Mouse (Mus musculus): Measurements from ENCODE around the gene Ms4a3. TPM values are rescaled to one million over a fixed set of nuclear protein-coding genes. Genes with fewer than 3 reads are reported as not detected.

The Ms4a3 gene
- polyA plus RNA-seq (2016; fragmentation: Nextera tagmentation; extraction: Ambion mirVana): not detected in 2 replicates

DNA sequence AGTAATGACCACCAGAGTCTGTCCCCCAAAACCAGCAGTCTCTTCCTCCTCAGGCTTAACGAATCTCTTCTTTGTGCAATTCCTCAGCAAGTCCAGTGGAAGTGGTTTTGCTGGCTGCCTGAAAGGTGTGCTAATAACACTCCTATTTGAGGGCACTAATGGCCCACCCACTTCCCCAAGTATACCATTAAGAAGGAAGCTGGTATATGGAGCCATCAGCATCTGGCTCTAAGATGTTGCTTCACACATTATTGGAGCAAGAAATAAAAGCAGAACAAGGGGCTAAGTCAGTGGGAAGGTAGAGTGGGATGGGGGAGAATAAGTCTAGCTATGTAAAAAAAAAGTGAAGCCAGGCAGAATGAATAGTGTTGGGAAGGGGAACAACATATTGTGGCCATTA, at the start of gene Ms4a3:
Ms4a3 (minus strand) TSS at position 120 of the 400 bp plus-strand sequence.
- Histone ChIP-seq H3K36me3 (no peaks in the 10 kb centered on the region), H3K27me3 (ENCODE audit: insufficient read depth, poor library complexity, severe bottlenecking) (no peaks in the 10 kb centered on the region), H3K4me1 (replicated peaks) (no peaks in the 10 kb centered on the region), H3K9me3 (no peaks in the 10 kb centered on the region), H3K4me3 (no peak within 1 kb of the TSS), H3K27ac (no peak within 1 kb of the TSS)
- DNase-seq (ENCODE audit: low spot score): no peak
- 81% methylated on average over 1 of the region's 1 CpGs for WGBS

DNA sequence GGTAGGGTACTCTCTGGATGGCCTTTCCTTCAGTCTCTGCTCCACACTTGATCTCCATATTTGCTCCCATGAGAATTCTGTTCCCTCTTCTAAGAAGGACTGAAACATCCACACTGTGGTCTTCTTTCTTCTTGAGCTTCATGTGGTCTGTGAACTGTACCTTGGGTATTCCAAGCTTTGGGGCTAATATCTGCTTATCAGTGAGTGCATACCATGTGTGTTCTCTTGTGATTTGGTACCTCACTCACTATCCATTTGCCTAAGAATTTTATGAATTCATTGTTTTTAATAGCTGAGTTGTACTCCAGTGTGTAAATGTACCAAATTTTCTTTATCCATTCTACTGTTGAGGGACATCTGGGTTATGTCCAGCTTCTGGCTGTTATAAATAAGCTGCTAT, 20.9 kb upstream of the Ms4a3 start:
- Histone ChIP-seq H3K4me3 (no peak overlapping the region), H3K27me3 (ENCODE audit: insufficient read depth, poor library complexity, severe bottlenecking) (no peaks in the 10 kb centered on the region), H3K9me3 (no peaks in the 10 kb centered on the region), H3K36me3 (no peaks in the 10 kb centered on the region), H3K27ac (no peak overlapping the region), H3K4me1 (replicated peaks) (no peaks in the 10 kb centered on the region)
- DNase-seq (ENCODE audit: low spot score): no peak

DNA sequence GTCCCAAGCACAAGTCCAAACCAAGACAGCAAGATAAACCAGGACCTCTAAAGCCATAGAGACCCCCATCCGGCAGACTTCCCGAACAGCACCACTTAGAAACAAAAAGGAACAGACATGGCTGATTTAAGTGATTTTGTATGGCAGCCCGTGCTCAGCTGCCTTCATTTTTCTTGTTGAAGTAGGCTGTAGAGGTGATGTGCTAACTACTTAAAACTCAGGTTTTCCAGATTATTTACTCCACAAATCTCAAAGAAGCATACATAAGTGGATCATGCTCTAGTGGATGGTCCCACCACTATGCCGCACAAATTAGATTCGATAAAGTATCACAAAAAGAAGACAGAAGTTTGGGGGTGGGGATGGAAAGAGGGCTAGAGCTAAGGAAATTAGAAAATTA, 19.8 kb upstream of the Ms4a3 start, which contains the start of gene Oosp2:
Oosp2 (minus strand) TSS at position 101 of the 400 bp plus-strand sequence.
- no peak for DNase-seq (ENCODE audit: low spot score)
- Histone ChIP-seq H3K27ac (no peak within 1 kb of the TSS), H3K36me3 (no peaks in the 10 kb centered on the region), H3K9me3 (no peaks in the 10 kb centered on the region), H3K4me3 (no peak within 1 kb of the TSS), H3K4me1 (replicated peaks) (no peaks in the 10 kb centered on the region), H3K27me3 (ENCODE audit: insufficient read depth, poor library complexity, severe bottlenecking) (no peaks in the 10 kb centered on the region)
- 85% methylated on average over 5 of the region's 5 CpGs for WGBS

DNA sequence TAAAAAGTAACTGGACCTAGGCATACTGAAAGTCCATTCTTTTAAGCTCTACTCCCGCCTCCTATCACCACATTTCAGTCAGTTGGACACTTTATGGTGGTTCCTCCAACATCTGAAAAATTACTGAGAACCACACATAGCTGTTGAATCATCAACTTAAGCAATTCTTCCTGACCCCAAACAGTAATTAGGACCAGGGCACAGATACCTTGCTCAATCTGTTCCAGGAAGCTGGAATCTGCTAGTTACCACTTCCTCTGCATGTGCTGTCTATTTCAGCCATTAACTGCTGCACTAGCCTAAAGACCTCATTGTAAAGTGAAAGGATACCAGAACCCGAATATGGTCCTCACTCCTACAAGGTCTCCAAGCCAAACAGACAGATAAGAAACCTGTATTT, 18.5 kb upstream of the Ms4a3 start:
- Histone ChIP-seq H3K4me1 (replicated peaks) (no peaks in the 10 kb centered on the region), H3K27me3 (ENCODE audit: insufficient read depth, poor library complexity, severe bottlenecking) (no peaks in the 10 kb centered on the region), H3K27ac (no peak overlapping the region), H3K36me3 (no peaks in the 10 kb centered on the region), H3K9me3 (no peaks in the 10 kb centered on the region), H3K4me3 (no peak overlapping the region)
- no peak for DNase-seq (ENCODE audit: low spot score)
- 78% methylated on average over 2 of the region's 2 CpGs for WGBS

DNA sequence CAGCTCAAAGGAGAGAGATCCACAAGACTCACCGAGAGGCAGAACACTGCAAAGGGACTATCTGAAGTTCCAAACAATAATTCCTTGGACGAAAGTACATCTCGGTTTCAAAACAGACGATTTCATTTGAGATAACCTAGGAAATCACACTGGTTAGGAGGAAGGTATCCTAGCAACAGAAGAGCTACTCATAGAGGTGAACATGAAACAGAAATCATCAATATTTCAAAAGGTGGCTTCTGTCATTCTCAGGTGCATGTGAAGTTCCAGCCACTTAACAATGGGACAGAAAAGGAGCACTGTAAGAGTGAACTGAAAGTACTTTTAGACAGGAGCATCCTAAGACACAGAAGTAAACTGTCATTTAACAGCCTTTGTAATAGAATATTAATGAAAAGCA, 8.9 kb upstream of the Ms4a3 start:
- Histone ChIP-seq H3K9me3 (no peaks in the 10 kb centered on the region), H3K36me3 (no peaks in the 10 kb centered on the region), H3K4me3 (no peak overlapping the region), H3K4me1 (replicated peaks) (no peaks in the 10 kb centered on the region), H3K27ac (no peak overlapping the region), H3K27me3 (ENCODE audit: insufficient read depth, poor library complexity, severe bottlenecking) (no peaks in the 10 kb centered on the region)
- WGBS: 79% methylated on average over 4 of the region's 4 CpGs
- DNase-seq (ENCODE audit: low spot score): no peak

DNA sequence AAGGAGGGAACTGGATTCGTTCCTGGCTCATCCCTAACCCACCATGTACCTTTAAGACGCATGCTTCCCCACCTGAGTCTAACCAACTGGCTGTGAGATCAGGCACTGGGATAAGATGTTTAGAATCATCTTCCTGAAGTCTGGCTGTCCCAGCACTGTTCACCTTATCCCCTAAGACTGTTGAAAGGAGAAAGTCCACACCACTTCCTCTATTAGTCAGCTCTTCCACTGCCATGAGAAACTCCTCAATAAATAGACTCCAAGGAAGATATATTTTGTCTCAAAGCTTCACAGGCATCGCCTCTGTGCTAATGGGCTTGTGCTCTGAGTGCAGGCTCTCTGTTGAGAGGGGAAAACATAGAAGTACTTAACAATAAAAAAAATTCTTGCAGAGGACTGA, 5.5 kb upstream of the Ms4a3 start:
- 83% methylated on average over 3 of the region's 3 CpGs for WGBS
- no peaks in the 10 kb centered on the region for H3K4me1 ChIP-seq (replicated peaks)
- DNase-seq (ENCODE audit: low spot score): no peak
- no peak overlapping the region for H3K4me3 ChIP-seq
- no peaks in the 10 kb centered on the region for H3K9me3 ChIP-seq
- no peak overlapping the region for H3K27ac ChIP-seq
- no peaks in the 10 kb centered on the region for H3K27me3 ChIP-seq (ENCODE audit: insufficient read depth, poor library complexity, severe bottlenecking)
- H3K36me3 ChIP-seq: no peaks in the 10 kb centered on the region

DNA sequence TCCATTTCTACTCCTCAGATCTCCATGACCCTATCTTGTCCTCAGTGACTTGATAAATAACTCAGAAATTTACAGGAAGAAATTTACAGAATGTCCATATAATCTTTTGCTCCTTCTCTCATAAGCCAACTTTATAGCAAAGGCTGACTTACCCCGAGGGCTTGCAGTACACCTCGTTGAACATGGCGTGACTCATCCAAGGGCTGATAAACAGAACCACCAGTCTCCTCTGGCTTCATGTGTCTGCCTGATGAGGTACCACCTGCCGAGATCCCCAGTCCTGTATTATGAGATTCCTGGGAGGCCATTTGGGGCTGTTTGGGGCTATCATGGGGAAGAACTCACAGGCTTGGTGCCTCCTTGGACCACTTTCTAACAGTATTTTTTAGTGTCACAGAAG, 1.6 kb downstream of the Ms4a3 start:
- no peaks in the 10 kb centered on the region for H3K9me3 ChIP-seq
- no peaks in the 10 kb centered on the region for H3K27me3 ChIP-seq (ENCODE audit: insufficient read depth, poor library complexity, severe bottlenecking)
- H3K4me1 ChIP-seq (replicated peaks): no peaks in the 10 kb centered on the region
- H3K36me3 ChIP-seq: no peaks in the 10 kb centered on the region
- no peak overlapping the region for H3K4me3 ChIP-seq
- no peak overlapping the region for H3K27ac ChIP-seq
- no peak for DNase-seq (ENCODE audit: low spot score)
- WGBS: 77% methylated on average over 4 of the region's 4 CpGs

DNA sequence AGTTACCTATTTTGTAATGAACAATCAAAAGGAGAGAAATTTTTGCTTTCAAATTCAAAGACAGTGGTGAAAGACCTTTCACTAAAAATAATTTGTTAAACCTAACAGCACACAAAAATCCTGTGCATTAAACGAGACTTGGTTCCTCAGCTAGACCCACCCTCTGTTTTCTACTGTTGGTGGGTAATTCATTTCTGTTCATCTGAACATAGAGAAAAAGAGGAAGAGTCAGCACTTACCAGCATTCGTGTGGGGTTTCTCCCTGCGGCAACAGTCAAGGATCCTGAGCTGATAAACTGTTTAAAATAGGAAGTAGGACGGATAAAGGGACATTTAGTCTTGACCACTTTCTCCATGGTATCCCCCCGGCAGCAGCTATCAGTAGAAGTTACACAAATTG, 5.1 kb downstream of the Ms4a3 start:
- Histone ChIP-seq H3K36me3 (no peaks in the 10 kb centered on the region), H3K9me3 (no peaks in the 10 kb centered on the region), H3K27ac (no peak overlapping the region), H3K4me3 (no peak overlapping the region), H3K27me3 (ENCODE audit: insufficient read depth, poor library complexity, severe bottlenecking) (no peaks in the 10 kb centered on the region), H3K4me1 (replicated peaks) (no peaks in the 10 kb centered on the region)
- DNase-seq (ENCODE audit: low spot score): no peak
- WGBS: 86% methylated on average over 5 of the region's 5 CpGs

DNA sequence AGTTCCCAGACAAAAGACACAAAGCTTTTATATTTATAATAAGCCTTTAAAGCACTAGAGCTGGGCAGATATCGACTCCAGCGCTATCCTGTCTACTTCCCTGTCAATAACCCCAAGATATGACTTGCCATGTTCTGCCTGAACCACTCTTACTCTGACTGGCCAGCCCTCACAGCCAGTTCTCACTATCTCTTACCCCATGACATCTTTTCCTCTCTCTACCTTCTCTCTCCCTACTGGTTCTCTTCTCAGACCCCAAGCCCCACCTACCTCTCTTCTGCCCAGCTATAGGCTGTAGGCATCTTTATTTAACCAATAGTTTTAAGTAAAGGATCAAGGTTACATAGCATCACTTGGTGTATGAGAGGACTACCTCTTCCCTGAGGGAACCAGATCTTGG, 6.3 kb downstream of the Ms4a3 start:
- H3K4me3 ChIP-seq: no peak overlapping the region
- no peaks in the 10 kb centered on the region for H3K9me3 ChIP-seq
- no peaks in the 10 kb centered on the region for H3K4me1 ChIP-seq (replicated peaks)
- WGBS: 74% methylated on average over 2 of the region's 2 CpGs
- no peaks in the 10 kb centered on the region for H3K27me3 ChIP-seq (ENCODE audit: insufficient read depth, poor library complexity, severe bottlenecking)
- DNase-seq (ENCODE audit: low spot score): no peak
- H3K27ac ChIP-seq: no peak overlapping the region
- H3K36me3 ChIP-seq: no peaks in the 10 kb centered on the region

DNA sequence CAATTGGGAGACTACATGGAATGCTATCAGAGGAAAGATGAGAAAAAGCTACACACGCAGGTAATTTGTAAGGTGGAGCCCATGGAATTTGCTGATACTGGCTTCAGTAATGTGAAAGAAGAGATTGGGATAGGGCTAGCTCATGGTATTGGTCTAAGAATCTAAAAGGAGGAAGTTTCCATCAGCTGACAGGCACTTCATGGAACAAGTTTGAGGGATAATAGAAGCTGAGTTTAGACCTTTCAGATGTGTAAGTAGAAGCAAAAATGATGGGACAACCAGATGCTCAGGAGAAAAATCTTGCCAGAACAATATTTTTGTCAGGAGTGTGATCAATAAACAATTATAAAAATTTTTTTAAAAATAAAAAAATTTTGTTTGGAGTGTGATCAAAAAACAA, 6.9 kb downstream of the Ms4a3 start:
- H3K36me3 ChIP-seq: no peaks in the 10 kb centered on the region
- no peaks in the 10 kb centered on the region for H3K4me1 ChIP-seq (replicated peaks)
- H3K9me3 ChIP-seq: no peaks in the 10 kb centered on the region
- H3K27me3 ChIP-seq (ENCODE audit: insufficient read depth, poor library complexity, severe bottlenecking): no peaks in the 10 kb centered on the region
- no peak overlapping the region for H3K27ac ChIP-seq
- WGBS: 88% methylated on average over 1 of the region's 1 CpGs
- DNase-seq (ENCODE audit: low spot score): no peak
- H3K4me3 ChIP-seq: no peak overlapping the region

DNA sequence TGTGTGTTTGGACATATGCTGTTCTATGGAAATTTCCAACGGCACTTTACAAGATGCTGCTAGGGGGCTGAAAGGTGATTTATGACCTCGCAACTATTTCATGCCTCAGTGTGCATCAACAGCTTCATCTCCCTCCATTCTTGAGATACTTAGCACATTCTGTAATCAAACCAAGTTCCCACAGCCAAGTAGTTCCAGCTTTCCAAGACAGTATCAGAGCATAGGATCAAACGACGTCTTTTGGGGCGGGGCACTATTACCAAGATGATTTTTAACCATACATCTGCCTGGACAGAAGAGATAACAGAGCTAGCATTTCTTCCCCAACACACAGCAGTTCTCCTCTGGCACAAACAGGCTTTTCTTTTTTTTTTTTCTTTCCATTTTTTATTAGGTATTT, 15.4 kb downstream of the Ms4a3 start:
- Histone ChIP-seq H3K4me1 (replicated peaks) (no peaks in the 10 kb centered on the region), H3K27ac (no peak overlapping the region), H3K36me3 (no peaks in the 10 kb centered on the region), H3K27me3 (ENCODE audit: insufficient read depth, poor library complexity, severe bottlenecking) (no peaks in the 10 kb centered on the region), H3K9me3 (no peaks in the 10 kb centered on the region), H3K4me3 (no peak overlapping the region)
- DNase-seq (ENCODE audit: low spot score): no peak
- 85% methylated on average over 5 of the region's 5 CpGs for WGBS

DNA sequence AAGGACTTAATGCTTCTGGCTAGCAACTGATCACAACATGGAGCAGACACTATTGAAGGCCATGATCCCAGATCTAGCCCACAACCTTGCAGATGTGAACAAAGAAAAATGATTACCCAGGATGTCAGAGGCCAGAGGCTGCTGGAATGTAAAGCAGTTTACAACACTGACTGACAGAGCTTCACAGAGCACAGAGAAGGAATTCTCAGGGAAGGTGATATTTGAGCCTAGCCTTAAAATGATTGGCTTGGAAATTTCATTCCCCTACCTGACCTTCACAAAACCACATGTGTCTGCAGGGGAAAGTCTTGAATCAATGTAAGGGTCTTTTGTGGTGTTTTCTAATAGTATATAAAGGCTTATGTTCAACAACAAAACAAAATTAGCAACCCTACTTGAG, 15.9 kb downstream of the Ms4a3 start:
- Histone ChIP-seq H3K4me1 (replicated peaks) (no peaks in the 10 kb centered on the region), H3K36me3 (no peaks in the 10 kb centered on the region)
- no peak for DNase-seq (ENCODE audit: low spot score)

DNA sequence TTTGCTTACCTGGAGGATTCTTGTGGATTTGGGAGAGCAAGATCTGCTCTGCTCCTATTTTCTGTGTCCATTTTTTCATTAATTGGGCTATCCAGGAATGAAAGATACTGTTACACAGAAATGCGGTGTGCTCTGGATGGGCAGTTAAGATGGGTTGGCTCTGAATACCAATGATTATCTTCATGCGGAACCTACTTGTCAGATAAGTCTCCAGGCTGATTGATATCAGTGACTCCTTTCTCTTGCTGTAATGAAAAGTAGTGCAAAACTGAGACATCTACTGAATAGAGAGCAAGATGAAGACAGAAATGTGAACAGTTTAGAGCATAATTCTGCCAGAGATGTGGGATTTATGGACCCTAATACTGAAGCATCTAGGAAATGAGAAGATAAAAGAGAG, 17.1 kb downstream of the Ms4a3 start, which contains the start of gene Ms4a2:
Ms4a2 (minus strand) TSS at position 169 of the 400 bp plus-strand sequence.
- no peak for DNase-seq (ENCODE audit: low spot score)
- no peaks in the 10 kb centered on the region for H3K9me3 ChIP-seq
- WGBS: 94% methylated on average over 2 of the region's 2 CpGs
- H3K27ac ChIP-seq: no peak within 1 kb of the TSS
- no peak within 1 kb of the TSS for H3K4me3 ChIP-seq
- H3K27me3 ChIP-seq (ENCODE audit: insufficient read depth, poor library complexity, severe bottlenecking): no peaks in the 10 kb centered on the region
- H3K36me3 ChIP-seq: no peaks in the 10 kb centered on the region
- H3K4me1 ChIP-seq (replicated peaks): no peaks in the 10 kb centered on the region

More for the DNA sequence above, 15.9 kb downstream of the Ms4a3 start:
- no peak overlapping the region for H3K27ac ChIP-seq
- H3K27me3 ChIP-seq (ENCODE audit: insufficient read depth, poor library complexity, severe bottlenecking): no peaks in the 10 kb centered on the region
- H3K9me3 ChIP-seq: no peaks in the 10 kb centered on the region
- no peak overlapping the region for H3K4me3 ChIP-seq

DNA sequence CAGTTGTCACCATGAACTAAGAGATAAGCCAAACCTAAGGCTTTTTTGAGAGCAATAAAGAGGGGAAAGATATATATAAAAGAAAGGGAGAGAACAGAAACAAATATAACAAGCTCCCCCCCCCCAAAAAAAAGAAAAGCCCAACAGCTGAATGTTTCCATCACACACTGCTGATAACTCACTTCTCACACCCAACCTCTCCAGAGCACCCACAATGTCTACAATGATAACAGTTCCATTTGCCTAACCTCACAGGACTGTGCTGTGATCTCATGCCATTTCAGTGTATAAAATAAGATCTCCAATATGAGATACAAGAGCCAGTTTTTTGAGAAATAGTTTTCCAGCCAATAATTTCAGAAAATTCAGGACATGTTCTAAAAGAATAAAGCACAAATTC, 22.7 kb downstream of the Ms4a3 start:
- H3K4me3 ChIP-seq: no peak overlapping the region
- no peaks in the 10 kb centered on the region for H3K9me3 ChIP-seq
- no peaks in the 10 kb centered on the region for H3K36me3 ChIP-seq
- DNase-seq (ENCODE audit: low spot score): no peak
- no peaks in the 10 kb centered on the region; the same call in 1 of the 2 replicates for H3K4me1 ChIP-seq (replicated peaks)
- H3K27me3 ChIP-seq (ENCODE audit: insufficient read depth, poor library complexity, severe bottlenecking): no peaks in the 10 kb centered on the region
- no peak overlapping the region for H3K27ac ChIP-seq
